Mouse (Mus musculus) mature B cell (primary cell): ENCODE data around the gene Frrs1.
"Not testable (repeated sequence)": the region's sequence is repeated elsewhere in the genome, so short reads cannot be mapped to it uniquely, and the experiment has no call there.

Source experiments
- in situ Hi-C: fragments of 300-500 bp; cut with MboI; formaldehyde crosslinking; loops from 2 replicates; pipeline ENCODE4 v1.14.3; 2019

Frrs1 gene

DNA sequence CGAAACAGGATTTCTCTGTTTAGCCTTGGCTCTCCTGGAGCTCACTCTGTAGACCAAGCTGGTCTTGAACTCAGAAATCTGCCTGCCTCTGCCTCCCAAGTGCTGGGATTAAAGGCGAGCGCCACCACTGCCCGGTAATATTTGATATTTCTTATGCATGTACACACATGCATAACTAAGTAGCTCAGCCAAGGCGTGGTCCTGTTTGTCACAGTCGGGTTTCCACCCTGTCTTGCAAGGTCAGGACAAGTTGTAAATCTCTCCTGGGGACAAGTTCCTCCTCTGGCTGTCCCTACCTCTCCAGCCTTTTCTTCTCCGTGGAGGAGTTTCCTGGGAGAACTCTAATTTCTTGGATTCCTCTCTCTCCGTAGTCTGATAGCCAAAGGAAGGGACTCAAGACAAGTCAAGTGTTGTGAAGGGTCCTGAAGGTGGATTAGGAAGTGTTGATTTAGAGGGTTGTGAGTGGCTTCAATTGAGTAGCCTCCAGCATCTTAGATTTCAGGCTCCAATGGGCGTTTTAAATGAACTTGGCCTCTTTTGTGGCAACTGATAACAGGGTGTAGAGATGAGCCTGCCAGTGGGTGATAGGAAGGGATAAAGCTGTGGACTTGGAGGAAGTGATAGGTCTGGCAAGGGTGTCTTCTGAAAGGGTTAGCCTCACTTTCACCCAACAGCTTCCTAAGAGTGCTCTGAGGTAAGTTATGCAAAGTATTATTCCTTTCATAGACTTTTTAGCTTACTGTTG, at the start of gene Frrs1:
Gene Frrs1, plus strand, starts transcription at position 524 of the 745 bp plus-strand sequence.
- in situ Hi-C loops = no loop called here

- in situ Hi-C loops = not testable (repeated sequence)
Measured at GRCm38 (mm10) chr3:116810351-116810750, 48.9 kb upstream of the Frrs1 start.

- in situ Hi-C loops = no loop called here
Measured at GRCm38 (mm10) chr3:116812946-116813345, 46.3 kb upstream of the Frrs1 start.

DNA sequence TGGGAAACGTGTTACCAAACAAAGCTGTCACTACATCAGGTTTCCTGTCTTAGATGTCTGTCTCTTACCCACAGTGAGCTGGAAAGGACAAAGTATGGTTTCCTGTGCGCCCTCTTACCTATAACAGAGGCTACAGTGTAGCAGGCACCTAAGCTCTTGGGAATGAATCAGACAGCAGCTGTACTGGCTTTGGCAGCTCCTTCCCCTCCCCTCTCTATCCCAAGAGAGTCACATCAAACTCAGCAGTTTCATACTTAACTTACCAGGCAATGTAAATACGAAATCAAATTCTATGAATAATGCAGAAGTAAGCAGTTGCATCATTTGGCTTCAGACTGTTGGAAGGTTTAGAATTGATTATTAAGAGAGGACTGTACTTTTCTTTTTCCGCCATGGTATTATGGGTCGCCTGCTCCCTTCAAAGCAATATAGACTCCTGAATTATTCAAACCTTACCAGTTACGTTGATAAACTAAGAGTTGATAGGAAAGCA, 43.9 kb upstream of the Frrs1 start:
- in situ Hi-C loops = no loop called here

GRCm38 (mm10) chr3:116815916-116816315, 43.3 kb upstream of the Frrs1 start:
- in situ Hi-C loops = no loop called here

DNA sequence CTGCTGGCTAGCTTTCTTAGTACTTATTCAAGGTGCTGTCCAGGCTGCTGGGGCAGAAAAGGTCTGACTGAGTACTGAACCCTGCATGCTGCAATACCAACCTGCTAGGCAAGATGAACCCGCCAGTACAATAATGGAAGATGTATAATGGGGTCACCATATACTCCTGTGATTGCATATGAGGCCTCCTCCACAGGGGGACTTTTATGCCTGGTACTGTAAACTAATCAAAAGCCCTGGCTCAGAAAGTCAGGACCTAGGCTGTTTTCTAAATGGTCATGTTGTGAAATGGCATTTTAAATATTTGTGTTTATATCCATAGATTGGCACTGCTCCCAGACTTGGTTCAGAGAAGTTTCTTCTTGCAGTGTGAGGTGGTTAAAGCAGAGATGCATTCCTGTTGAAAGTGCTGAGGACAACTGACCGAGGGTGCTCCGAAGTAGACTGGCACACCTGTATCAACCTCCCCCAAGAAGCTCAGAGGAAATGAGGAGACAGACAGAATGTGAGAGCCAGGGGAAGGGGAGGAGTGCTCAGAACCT, 42.5 kb upstream of the Frrs1 start:
- in situ Hi-C loops = no loop called here

DNA sequence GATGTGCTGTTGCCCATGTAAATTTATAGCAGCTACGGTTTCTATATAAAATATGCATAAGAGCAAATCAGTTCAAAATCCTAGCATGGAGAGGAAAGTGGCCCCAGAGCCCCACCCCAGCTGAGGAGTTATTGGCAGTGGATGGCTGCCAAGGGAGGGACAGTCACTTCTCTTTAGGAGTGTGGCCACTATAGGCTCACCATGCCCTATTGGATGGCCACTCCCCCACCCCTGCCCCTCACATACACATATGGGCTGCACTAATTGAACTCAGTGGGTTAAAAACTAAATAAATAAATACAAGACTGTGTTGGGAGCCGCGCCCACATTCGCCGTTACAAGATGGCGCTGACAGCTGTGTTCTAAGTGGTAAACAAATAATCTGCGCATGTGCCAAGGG, 42.0 kb upstream of the Frrs1 start:
- in situ Hi-C loops = no loop called here

DNA sequence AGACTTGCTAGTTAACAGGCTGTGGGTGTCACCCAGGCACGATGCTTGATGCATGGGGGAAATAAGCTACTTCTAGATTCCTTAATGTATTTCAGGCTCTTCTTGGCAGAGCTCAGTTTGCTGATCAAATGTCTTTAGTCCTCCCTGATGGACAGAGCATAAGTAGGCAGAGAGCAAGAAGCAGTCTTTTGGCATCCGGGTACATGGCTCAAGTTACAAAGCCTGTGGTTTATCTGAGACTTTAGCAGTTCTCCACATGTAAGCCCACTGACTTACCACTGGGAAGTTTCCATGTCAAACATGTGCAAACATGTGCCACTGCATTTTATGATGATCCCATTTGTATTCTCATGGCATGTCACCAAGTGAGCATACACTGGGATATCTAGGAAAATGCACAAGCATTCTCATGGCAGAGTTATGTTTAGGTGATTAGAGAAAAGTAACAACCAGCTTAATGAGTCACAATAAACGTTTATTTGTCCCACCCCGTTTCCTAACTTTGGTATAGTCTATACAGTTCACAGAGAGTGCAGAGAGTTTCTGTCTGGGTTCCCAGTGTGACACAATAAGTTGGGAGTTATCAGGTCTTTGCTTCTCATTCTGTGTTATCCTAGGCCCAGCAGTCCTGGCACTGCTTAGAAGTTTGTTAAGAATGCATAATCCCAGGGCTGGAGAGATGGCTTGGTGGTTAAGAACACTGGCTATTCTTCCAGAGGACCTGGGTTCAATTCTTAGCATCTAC, 32.6 kb upstream of the Frrs1 start:
- in situ Hi-C loops = no loop called here

DNA sequence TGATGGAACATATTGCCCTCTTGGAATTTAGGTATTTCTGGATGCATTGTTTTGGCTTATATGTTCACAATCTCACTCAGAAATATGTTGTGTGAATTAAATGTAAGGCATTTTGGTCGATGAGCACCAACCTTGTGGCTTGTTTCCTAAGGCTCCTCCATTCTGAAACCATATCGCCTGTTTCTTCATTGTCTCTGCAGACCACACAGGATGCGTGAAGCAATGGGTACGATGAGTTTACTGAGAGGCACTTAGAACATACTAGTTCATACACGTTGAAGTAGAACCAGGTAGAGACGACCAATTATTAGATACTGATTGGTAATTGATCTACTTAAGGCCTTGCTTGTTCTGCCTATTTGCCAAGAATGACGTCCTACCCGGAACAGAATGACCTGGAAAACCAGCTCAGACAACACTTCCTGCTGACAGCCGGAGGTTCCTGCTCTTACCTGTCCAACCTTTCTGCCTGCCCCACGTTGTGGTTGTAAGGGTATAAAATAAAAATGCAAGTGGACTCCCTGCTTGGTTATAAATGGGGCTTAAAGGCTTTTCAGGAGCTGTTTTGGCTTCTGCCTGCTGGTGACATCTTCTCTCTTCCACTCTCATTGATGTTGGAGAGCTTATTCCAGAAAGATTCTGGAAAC, 29.9 kb upstream of the Frrs1 start:
- in situ Hi-C loops = no loop called here

DNA sequence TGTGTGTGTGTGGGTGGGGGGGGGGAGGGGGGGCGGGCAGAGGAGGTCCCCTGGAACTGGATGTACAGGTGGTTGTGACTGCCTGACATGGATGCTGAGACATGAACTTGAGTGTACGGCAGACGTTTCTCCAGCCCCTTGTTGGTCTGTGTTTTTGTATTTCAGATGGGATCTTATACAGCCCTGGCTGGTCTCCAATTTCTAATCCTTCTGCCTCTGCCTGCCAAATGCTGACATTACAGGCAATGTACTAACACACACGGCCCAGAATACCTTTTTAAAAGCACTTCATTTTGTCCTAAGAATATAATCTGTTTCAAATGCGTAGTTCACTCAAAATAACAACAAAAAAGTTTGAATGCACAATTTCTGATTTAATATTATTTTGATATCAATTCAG, 27.9 kb upstream of the Frrs1 start:
- in situ Hi-C loops = no loop called here

GRCm38 (mm10) chr3:116832526-116833310, 26.5 kb upstream of the Frrs1 start:
- in situ Hi-C loops = no loop called here

GRCm38 (mm10) chr3:116833491-116833890, 25.8 kb upstream of the Frrs1 start:
- in situ Hi-C loops = no loop called here

DNA sequence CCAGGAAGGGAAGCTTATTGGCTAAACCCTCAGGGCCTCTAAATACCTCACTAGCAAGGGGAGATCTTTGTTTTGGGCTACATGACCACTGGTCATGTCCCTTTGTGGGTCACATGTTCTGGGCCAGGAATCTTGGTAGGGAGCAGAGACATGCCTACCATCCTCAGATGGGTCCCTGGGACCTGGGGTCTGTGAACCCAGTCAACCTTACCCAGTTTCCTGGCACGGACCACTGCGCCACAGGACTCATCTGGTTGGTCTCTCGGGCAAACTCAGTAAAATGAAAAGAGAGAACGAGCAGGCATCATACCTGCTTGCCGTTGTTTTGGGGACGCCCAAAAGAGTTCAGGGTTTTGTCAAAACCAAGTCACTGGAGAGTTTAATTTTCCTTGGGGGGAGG, 25.0 kb upstream of the Frrs1 start:
- in situ Hi-C loops = no loop called here

DNA sequence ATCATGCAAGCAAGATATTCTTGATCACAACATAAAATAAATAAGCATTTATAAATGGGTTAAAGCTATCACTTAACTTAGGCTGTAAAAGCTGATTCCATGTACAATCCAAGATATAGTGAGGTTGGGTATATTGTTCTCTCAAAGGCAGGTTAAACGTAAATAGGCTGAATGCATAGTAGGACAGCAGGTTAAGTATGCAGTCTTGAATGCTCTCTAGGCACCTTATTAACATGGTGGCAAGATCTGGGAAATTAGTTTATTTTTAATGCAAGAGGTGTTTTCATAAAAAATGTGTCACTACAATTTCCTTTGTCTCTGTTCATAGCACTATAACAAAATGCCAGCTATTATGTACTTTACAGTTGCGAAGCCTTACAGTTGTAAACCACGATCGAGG, 23.9 kb upstream of the Frrs1 start:
- in situ Hi-C loops = no loop called here

- in situ Hi-C loops = no loop called here
Measured at GRCm38 (mm10) chr3:116835770-116836680, 23.2 kb upstream of the Frrs1 start.

DNA sequence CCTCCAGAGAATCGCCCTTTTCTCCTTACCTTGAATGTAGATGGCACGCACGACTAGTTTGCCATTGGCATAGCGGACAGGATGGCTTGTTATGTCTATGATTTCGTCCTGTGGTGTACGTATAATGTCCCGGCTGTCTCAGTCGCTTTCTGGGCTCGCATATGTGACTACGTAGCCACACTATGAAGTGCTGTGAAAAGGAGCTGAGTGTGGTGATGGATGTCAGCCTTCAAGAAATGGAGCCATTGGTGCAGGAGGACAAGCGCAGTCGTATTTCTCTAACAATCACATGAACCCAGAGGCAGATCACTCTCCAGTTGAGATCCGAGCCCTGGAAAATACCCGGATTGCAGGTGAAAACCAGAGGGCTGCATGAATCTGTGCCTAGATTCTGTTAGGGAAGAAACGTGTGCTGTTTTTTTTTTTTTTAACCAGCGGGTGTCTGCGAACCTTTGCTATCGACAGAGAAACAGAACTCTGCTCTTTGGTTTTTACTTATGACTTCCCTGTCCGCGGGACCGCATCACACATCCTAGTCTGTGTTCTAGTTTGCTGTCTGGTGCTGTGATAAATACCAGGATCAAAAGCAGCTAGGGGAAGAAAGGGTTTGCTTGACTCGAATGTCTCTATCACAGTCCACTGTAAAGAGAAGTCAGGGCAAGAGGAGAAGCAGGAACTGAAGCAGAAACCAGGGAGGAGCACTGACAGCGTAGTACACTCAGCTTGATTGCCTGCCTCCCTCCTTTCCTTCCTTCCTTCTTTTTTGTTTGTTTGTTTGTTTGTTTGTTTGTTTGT, 22.4 kb upstream of the Frrs1 start:
- in situ Hi-C loops = no loop called here

DNA sequence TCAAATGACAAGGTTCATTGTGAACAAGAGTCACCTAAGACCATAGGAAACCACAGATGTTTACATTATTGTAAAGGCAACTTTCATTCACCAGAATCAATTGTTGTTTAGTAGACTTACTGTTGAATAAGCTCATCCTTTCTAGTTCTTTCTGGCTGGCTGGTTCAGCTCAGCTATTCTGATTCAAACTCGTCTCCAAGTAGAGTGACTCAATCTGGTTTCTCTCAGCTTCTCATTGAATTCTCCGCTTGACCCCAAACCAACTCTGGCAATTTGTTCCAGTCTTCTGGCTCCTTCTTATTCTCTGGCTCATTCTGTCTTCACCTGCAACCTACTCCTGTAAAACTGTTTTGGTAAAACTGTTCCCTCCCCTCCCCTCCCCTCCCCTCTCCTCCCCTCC, 18.0 kb upstream of the Frrs1 start:
- in situ Hi-C loops = no loop called here

- in situ Hi-C loops = no loop called here
Measured at GRCm38 (mm10) chr3:116844880-116845579, 14.2 kb upstream of the Frrs1 start.

DNA sequence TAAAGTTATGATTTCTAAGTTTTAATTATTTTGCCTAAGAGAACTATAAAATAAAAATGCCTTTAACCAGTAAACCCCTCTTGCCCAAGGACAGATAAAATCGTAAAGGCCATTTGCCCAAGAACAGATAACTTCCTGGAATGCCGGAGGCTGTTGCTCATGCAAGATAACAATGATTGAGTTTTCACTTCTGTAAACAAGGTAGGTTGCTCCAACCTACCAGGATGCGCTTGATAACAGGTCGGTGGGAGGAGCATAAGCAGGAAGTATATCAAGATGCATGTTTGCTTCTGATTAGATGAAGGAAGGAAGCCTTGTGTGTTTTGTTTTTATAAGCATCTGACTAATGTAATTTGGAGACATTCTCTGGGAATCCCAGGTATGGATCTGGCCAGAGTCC, 13.2 kb upstream of the Frrs1 start:
- in situ Hi-C loops = no loop called here
